Mouse (Mus musculus): Measurements from ENCODE around the gene Akap6.

Akap6 gene

DNA sequence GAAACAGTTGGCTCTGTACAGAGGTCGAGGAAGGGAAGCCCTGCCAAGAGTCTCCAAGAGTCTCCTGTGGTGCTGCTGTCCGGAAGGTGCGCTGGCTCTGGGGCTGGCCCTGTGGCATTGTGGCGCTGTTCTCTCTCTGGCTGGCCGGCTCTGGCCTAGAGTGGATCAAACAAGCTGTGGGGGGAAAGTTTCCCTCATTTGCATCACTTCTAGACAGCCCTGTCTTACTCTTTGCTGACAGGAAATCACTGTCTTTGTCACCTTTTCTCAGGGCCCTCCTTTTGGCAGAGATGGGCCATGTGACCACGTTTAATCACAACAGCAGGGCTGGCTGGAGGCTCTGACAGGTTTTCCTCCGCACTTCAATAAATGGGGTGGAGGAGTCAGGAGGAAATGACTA is 333.6 kb downstream of the Akap6 start:
- peak in 1 of 2 experiments; percentile 17 for DNase-seq (ENCODE audit: low spot score in 2 of 2)

DNA sequence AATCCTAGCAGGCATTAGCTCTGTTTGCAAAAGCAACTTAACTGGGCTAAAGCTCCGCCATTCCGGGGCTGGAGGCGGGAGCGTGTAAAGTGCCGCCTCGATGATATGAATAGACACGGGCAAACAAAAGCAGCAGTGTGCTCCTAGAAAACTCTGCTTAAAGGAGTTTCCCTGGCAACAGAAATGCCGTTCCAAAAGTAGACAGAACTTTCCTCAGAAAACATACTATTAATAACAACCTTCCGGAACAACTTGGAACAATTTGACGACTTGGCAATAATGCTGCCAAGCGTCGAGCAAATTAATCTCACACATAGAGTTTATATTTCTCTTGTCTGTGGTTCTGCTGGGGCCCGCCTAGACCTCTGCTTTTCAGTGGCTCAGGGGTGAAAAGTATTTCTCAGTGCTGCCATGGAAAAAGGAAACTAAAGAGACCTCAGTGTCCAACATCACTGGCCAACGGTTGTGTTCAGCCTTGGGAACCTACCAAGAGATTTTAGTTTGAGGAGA is 334.3 kb downstream of the Akap6 start:
- peak; percentile 88 to 91 for DNase-seq (ENCODE audit: low spot score in 2 of 2)

GRCm38 (mm10) chr12:53040634-53041033 is 341.5 kb downstream of the Akap6 start:
- peak in 1 of 2 experiments; percentile 41 for DNase-seq (ENCODE audit: low spot score in 2 of 2)

DNA sequence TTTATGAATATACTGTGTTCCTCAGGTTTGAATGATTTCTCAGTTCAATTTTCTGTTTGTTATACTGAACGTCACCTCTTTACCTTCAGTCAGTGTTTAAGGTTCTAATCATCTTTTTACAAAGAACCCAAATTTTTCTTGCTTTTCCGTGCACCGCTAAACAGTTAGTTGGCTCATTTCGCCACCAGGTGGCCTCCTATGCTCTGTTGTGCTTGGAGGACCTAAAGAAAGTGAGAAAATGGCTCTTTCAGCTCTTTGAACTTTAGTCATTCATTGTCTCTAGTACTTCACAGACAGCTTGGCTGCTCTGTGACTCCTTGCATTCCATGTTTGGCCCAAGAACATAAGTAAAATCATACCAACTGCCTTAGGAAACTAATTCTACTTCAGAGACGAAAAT is 343.6 kb downstream of the Akap6 start:
- DNase-seq (ENCODE audit: low spot score in 2 of 2) = no peak

DNA sequence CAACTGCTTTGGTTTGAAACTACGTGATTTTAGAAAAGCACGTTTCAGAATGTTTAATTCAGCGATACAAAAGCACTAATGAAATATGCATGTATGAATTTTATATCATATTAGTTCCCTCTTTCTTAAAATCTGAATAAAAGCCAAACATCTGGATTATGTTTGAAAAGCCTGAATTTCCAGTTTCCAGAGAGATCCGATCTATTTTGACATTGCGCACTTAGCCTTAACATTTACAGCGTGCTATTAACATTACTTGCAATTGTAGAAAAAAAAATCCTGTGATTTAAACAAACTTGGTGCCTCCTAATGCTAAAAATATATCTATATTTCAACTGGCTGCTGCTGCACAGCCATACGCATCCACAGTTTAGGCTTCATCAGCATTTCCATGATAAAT is 358.4 kb downstream of the Akap6 start:
- no peak for DNase-seq (ENCODE audit: low spot score in 2 of 2)

DNA sequence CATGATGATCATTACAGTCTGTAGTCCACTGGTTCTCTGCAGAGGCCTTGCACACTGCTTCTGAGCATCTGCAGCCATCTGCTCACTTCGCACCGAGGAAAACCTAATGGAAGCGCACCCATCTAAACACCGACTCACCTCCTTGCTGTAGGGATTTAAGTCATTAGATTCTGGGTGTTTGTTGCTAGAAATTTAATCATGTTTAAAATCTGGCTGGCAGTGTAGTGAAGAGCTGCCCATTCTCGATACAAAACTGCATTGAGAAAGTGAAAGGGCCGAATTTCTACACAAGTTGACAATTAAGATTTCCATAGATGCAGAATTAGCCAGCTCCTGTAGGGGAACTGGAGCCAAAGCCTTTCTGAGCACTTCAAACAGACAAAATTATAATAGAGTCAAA is 361.7 kb downstream of the Akap6 start:
- DNase-seq (ENCODE audit: low spot score in 2 of 2) = no peak

DNA sequence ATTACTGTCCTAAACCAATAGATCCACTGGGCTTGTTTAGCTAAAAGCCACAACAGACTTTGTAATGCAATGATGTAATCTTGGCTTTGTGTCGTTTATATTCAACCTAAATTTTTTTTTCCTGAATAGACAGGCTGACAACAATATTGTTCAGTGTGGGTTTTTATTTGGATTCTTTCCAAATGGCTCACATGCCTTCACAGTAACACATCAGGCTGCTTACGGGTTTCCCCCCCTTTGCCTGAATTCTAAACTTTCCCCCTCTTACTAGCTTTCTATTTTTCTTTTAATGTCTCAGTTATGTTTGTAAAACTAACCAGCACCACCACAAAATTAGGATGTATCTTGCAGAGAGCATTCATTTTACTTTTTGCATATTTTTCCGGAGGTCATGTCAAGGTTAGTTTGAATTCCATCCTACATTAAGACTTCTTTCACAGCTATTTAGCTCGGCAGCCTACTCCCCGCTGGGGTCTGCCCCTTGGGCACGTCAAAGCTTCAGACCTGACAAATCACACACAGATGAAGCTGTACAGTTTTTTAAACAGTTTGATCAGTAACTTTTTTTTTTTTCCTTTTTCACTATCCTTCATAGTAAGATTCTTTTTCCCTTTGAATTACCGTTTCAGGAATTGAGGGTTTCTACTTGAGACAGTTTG is 362.4 kb downstream of the Akap6 start:
- DNase-seq (ENCODE audit: low spot score in 2 of 2) = no peak

GRCm38 (mm10) chr12:53063003-53063402 is 363.8 kb downstream of the Akap6 start:
- no peak for DNase-seq (ENCODE audit: low spot score in 2 of 2)

GRCm38 (mm10) chr12:53064241-53064760 is 365.1 kb downstream of the Akap6 start:
- no peak for DNase-seq (ENCODE audit: low spot score in 2 of 2)

DNA sequence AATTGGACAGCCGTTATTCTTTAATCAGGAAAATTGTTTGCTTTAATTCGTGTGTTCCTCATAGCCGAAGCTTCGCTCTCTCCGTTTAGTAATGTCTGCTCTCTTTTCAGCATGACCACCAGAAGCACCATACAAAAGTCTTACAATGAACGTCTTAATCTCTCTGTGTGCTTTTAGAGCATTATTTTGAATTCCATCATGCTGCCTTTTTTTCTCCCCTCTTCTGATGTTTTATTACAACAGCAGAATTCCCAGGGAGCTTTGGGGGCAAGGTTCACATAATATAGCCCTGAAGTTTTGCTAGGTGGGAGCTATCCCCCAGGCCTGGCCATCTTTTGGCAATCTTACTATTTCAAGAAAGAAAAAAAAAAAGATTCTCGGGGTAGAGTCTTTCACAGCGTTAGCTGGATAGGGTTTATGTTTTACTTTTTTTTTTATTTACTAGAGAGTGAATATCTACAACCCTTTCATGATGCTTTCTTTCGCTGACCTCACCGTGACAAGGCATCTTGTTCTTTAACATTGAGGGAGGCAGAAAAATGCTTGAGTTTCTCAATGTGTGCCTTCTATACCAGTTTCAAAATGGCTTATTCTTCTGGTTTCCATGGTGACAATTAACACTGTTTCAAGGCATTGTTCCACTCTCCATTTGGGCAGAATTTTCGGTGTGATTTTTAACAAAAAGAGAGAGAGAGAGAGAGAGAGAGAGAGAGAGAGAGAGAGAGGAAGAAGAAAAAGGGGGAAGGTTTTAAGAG is 366.0 kb downstream of the Akap6 start:
- DNase-seq (ENCODE audit: low spot score in 2 of 2) = no peak

DNA sequence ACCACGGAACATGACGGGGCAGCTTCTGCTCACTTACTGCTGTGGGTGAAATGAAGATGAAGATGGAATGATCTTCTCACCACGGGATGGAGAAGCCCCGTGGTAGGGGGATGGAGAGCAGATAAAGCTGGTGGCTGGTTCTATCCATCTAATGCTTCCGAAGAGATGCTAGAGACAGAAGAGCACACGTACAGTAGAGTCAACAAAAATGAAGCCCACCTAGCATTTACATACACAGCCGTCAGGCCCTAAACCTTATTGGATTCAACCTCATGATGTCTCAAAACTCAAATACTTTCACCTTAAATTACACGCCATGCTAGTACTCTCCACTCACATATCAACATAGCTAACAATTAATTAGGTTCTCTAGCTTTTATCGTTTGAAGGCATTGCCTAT is 367.1 kb downstream of the Akap6 start:
- DNase-seq (ENCODE audit: low spot score in 2 of 2) = no peak

DNA sequence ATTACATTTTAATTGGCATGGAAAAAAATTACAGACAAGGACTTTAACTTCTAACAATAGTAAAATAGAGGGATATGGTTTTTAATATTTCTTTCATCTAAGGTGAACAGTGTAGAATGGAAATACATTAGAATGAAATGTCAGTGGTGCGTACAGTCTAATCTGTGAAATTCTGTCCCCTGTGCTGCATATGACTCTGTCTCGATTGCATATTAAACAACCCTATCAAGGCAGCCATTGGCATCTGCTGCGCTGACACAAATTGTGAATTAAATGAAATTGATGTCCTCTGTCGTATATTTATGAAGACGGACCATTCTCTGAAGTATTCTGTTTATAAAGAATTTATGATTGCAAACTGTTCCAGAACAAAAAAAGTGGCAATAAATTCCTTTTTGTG is 371.7 kb downstream of the Akap6 start:
- DNase-seq (ENCODE audit: low spot score in 2 of 2) = no peak

GRCm38 (mm10) chr12:53076595-53077400 is 377.6 kb downstream of the Akap6 start:
- no peak for DNase-seq (ENCODE audit: low spot score in 2 of 2)

- DNase-seq (ENCODE audit: low spot score in 2 of 2) = no peak
Observed at GRCm38 (mm10) chr12:53085789-53086188, 386.6 kb downstream of the Akap6 start.

GRCm38 (mm10) chr12:53112276-53112675 is 413.1 kb downstream of the Akap6 start:
- no peak for DNase-seq (ENCODE audit: low spot score in 2 of 2)

DNA sequence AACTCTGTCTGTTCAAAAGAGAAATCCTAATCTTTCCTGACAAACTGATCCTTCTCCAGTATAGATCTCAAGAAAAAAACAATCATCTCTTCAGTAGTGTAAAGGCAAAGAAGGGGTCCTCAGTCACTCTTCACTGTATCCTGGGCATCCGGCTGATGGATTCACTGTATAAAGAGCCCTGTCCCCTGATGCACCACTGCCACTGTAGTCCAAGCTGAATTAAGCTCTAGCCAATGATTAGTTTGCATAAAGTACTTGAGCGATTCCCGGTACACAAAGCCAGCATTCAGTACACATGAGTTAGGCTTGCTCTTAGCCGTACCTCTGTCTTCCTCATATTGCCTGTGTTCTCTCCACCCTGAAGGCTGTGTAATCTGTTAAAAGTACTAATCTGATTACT is 420.2 kb downstream of the Akap6 start:
- no peak for DNase-seq (ENCODE audit: low spot score in 2 of 2)

- peak in 1 of 2 experiments; percentile 21 for DNase-seq (ENCODE audit: low spot score in 2 of 2)
Observed at GRCm38 (mm10) chr12:53124131-53124530, 424.9 kb downstream of the Akap6 start.

DNA sequence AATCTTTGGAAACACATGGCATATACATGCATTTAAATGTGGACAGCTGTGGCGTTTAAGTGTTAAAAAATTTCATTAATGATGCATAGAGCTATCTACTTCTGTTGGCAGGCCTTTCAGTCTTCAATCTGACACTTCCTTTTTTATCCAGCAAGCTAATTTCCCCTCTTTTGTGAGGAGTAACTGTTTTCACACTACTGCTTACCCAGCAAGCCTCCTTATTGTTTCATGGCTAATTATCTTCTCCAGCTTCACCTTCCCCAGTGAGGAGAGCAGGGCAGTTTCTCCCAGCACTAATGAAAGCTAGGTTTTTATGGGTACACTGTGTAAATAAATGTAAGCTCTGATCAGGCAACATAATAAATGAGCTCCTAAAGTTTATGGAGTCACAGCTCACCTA is 425.5 kb downstream of the Akap6 start:
- no peak for DNase-seq (ENCODE audit: low spot score in 2 of 2)

DNA sequence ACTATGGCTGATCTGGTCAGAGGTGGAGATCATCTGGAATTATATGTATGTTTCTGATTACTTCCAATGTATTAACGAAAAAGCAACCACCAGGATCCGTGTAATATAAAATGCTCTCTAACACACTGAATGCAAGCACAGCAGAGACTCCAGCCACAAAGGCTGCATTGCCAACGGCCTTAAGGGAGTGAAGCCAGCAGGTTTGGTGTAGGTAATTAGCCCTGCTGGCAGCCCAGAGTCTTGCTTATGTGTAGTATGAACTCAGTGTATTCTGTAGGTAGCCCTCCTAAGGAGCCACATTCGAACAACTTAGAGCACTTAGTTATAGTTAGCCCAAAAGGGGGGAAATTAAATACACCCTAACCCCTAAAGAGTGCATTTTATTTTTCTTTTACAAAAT is 426.1 kb downstream of the Akap6 start:
- no peak for DNase-seq (ENCODE audit: low spot score in 2 of 2)

DNA sequence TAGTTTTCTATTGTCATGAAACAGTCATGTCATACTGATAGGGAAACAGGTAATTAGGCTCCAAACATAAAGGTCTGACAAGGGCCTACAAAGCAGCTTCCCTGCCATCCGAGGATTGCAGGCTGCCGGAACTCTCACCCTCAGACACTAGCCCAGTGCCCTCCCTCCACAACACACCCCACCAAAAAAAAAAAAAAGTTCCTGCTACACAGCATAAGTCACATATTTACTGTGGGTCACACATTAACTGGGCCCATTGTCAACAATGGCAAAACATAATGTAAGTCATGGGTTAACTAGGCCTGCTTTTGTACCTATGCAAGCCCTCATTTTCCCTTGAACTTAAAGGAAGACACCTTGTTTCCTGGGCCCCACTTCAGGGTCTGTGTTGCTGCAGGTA is 435.0 kb downstream of the Akap6 start:
- DNase-seq (ENCODE audit: low spot score in 2 of 2) = no peak

GRCm38 (mm10) chr12:53137331-53137730 is 438.1 kb downstream of the Akap6 start:
- no peak for DNase-seq (ENCODE audit: low spot score in 2 of 2)

DNA sequence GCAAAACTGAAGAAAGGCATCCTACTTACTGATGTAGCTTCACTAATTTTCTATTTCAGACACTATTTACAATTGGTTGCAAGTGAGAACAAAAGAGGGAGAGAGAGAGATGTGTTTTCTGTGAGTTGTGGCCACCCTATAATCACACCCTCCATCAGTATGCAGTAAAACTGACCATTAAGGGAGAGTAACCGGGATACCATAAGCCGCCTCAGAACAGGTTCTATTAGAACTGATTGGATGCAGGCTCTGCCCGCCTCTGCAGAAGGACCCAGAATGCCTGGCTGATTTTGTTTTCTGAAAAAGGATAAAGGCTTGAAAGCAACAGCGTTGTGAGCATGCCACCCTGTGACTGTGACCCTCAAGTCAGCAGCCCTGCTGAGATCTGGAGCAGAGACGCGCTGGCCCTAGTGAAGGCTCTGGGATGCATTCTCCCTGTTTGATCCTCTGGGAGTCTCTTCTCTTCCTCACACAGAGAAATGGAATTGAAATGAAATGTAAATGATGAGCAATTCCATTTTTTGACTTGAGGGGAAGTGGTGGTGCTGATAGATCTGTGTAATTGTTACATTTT is 445.0 kb downstream of the Akap6 start:
- no peak for DNase-seq (ENCODE audit: low spot score in 2 of 2)

Data from right cerebral cortex, postnatal 36 days (tissue).